Mouse (Mus musculus) spleen, postnatal 14 days (tissue): ENCODE measurements at regions not wholly inside any gene's neighbourhood (a gene's known extent, or its start where the extent isn't known, plus 50 kb on each side); places are given as distances from the start of the nearest gene placed in this dataset.

Experiments
- DNase-seq, 2 experiments: peaks; one replicate each; pipeline ENCODE4 v3.0.0; 2021 to 2022; ENCODE audit warnings: low spot score in 2 of 2

DNA sequence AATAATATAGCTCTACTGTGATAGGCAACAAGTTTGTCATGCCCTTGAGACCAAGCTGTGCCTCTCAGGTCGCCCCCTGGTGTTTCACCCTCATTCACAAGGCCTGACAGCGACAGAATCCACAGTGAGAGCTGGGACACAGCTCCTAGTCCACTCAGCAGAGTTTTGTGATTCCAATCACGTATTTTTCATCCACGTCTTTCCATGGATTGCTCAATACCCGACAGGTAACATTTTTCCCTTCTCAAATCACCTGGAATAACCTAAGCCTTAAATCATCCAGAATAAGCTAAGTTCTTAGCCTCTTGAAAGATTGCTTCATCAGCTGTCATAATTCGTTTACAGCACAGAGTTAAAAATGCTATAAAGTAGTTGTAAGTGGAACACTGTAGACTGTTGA lies 211.3 kb downstream of the Ccdc91 start:
- no peak for DNase-seq

DNA sequence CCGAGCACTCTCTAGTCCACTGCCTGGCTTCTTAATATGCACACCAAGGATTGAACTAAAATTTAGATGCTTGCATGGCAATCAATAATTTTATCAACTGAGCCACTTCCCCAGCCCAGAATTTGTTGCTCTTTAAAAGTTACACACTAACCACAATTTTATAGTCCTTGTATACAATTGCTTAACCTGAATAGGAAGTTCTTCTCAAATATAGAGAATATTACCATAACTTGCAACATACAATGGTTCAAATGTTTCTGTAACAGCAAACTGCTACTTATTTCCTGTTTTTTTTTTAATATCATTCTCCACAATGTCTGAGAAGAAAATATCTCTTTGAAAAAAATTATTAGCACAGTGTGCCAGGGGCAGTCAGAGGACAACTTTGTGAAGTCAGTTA lies 222.6 kb downstream of the Ccdc91 start:
- DNase-seq, result no peak

DNA sequence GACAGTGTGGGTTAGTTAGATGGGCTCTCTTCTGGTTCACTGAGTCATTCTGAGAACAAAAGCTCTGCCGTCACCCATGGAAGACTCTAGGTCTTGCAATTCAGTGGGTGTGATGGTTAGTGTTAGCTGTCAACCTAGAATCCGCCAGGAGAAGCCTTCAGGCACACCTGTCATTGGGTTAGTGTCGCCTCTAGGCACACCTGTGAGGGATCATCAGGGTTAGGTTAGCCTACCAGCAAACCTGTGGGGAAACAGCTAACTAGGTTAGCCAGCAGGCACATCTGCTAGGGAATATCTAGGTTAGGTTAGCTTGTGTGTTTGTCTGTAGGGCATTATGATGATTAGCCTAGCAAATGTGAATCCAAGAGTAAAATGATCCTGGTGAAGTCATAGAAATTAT lies 223.8 kb downstream of the Ccdc91 start:
- DNase-seq, result no peak

DNA sequence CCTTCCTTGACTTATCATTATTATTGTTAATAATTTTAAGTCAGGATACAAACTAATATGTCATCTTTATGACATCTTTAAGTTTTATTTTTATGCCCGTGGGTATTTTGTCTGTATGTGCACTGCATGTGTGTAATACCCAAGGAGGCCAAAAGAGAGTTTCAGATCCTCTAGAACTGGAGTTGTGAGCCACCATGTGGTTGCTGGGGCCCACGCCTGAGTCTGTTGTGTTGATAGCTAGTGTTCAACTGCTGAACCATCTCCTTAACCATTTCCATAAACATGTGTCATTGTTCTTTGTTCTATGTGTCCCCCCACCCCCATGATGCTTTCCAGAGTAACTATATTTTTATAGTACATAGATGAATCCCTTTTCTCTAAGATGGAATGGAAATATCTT lies 225.0 kb downstream of the Ccdc91 start:
- no peak for DNase-seq

DNA sequence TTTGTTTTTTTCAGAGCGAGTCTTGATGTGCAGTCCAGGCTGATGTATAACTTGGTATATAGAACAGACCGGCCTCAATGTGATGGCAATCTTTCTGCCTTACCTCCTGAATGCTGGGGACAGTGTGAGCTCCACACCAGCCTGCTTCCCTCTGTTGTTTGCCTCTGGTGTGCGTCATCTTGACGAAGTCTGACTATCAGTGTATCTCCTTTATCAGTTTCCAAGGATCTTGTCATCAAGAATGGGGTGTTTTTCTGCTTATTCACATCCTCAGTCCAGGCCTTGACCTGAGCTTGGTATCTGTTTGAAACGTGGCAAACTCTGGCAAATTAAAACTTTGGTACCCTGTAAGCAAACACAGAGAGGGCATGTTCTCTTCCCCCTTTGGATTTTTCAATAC lies 226.3 kb downstream of the Ccdc91 start:
- no peak for DNase-seq

DNA sequence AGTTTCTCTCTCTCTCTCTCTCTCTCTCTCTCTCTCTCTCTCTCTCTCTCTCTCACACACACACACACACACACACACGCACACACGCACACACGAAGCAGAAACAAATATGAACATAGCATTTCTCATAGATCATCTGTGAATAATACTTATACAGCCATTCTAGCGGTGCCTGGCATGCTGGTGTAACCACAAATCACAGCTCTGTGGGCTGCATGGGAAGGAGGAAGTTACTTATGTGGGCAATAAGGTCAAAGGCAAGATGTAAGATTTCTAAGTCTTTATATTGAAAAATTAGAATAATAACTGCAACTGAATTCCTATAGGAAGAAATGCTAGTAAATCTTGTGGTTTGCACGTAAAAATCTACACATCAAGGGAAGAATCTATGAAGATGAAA lies 228.7 kb downstream of the Ccdc91 start:
- no peak for DNase-seq

DNA sequence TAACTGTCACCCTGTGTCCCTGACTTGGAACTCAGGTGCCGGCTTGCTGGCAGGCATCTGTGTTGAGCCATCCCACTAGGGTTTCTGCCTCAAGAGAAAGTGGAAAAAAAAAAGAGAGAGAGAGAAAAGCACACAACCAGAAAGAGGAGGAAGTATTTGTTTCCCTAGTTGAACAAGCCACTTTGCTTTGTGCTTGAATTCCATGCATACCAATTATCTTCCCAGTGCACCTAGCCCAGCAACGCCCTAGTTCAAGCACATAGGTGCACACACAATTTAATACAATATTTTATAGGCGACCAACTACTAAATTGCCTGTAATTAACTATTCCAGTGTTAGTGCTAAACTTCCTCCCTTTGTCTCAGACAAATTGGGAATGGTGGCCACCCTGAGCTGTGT lies 230.3 kb downstream of the Ccdc91 start:
- no peak for DNase-seq

DNA sequence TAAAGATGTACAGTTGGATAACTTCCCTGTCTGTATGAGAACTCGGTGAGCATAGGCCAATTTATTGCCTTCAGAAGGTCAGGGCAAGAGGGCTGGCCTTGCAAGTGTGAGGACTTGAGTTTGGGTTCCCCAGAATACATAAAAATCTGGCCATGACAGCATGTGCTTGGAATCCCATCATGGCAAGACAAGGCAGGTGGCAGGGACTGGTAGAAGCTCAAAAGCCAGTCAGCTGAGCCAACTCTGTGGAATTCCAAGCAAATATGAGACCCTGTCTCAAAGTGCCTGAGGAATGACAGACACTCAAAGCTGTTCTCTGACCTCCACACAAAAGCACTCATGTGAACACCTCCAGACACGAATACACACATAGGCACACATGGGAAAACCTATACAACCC lies 231.1 kb downstream of the Ccdc91 start:
- no peak for DNase-seq

DNA sequence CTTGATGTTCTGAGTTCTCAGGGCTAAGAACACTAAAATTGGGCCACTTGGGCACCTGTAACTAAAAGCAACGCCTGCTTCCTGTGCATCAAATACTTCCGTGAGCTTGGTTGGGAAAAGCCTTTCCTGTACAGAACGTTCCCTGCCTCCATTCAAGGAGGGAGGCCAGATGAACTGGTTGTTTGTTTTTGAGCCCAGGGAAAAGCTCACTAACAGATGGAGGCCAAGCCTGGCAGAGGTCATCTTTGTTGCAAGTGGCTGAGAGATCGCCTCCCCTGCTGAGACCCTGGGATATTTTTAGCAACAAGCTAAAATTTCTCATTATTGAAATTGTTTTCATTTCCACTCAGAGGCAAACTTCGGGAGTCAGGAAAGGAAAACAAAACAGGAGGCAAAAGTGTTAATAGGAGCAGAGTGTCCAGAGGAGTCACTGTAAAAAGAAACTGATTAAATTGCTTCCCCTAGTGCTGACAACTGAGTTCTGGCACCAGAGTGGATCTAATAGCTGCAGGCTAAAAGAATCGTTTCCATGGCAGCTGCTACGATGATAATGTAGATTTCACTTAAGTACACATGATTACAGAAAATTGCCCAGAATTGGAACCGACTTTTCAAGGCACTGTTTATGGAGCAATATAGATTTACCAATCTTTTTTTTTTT lies 242.6 kb downstream of the Ccdc91 start:
- DNase-seq, result no peak

DNA sequence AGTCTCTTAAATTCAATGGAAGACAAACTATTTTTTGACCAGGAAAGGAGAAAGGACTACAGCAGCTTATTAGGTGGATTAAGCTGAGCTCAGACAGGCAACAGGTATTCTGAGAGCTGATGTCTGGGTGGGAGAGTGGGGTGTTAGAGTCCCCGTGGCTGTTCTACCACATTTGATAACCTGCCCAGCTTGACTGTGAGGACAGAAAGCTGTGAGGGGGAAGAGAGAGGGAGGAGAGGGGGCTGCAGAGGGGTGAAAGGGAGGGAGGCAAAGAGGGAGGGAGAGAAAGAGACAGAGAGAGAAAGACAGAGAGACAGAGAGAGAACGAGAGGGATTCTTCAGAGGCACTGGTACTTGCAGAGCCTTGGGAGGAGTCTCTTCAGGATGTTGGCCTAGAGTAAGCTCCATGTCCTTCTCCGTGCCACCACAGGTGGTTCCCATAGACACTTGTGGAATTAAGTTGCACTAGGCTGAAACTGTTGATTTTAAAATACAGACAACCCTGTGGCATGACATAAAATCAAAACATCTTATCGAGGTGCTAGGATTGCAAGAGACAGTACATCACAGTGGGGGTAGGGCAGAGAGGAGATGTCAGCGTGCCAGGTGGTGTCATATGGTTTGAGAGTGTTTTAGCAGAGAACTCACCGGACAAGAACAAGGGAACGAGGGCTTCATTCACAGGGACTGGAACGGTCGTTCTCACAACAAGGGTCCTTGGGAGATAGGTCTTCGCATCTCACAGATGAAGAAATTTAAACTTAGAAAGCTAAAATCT lies 243.3 kb downstream of the Ccdc91 start:
- DNase-seq, result no peak

DNA sequence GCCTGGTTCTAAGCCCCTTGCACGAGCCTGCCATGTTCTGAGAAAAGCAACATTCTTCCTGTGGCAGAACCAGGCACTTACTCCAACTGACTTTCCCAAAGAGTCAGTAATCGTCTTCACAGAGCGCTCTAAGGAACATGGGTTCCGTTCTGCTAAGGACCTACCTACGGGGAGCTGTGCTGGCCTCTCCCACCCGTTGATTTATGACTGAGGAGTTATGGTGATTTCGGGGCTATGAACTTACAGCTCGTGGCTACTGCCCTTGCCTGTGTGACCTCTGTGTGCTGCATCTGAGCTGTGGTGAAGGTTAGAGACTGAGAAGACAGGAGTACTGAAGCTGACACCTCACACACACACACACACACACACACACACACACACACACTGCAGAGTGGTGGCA lies 243.9 kb downstream of the Ccdc91 start:
- no peak for DNase-seq

DNA sequence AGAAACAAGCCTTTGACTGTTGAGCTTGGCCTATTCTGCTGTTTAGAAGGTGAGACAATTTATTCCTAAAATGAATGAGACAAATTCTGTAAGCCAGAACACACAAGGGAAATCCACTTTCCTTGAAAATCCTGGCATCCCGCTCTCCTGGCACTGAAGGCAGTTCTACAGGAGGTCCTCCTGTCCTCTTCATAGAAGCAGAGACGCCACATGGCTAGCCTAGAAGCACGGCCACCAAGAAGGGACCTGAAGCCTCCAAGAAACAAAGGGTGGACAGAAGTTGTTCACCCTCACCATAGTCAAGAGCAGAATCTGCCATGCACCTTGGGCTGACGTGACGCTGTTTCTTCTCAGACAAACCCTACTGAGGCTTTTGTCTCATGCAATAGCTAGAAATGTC lies 247.7 kb downstream of the Ccdc91 start:
- no peak for DNase-seq

DNA sequence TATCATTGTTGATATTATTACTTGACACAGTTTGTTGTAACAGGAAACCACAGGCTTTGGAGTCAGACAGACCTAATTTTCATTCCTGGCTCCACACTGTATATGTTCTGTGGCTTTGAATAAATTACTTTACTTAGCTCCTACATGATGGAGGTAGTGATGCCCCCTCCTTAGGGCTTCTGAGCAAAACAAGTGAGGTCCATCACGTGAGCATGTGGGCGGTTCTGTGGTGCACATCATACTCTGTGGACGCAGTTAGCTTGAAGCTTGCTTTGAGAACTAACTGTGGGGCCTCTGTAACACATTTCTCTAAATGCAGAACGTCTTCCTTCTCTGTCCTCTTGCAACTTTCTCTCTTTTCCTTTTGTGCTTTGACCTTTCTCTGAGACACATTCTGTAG lies 251.4 kb downstream of the Ccdc91 start:
- no peak for DNase-seq

DNA sequence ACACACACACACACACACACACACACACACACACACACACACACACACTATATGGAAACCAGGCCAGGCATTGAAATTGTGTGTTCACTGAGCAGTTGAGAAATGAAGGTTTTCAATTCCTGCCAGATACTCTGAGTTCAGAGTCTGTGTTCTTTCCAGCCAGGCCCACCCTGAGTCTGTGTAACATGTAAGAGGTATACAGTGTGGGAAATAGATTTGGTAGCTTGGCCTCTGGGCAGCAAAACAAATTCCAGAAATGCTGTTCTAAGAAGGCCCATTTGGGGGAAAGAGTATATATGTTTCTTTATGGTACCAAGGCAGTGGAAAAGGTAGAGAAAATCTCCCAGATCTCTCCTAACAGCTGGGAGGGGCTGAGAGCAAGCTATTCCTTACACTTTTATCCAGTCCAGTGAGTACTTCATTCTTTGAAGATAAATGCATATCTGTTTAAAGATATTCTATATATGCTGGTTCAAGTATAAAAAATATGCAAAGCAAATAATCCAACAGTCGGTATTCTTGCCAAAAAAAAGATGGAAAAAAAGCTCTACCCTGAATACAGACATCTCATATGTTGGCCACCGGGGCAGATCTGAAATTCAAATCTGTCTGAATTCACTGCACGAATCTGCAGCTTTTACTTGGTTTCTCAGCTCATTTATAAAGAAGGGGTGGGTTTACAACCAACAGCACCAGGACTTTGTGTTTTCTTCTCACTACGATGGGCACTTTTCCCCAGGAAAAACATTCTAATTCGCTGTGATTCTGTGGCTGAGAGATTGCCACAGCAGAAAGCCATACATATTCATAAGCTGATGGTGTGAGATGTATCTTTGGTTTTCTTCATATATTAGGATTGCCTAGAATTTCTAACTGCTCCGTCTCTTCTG lies 252.3 kb downstream of the Ccdc91 start:
- no peak for DNase-seq

DNA sequence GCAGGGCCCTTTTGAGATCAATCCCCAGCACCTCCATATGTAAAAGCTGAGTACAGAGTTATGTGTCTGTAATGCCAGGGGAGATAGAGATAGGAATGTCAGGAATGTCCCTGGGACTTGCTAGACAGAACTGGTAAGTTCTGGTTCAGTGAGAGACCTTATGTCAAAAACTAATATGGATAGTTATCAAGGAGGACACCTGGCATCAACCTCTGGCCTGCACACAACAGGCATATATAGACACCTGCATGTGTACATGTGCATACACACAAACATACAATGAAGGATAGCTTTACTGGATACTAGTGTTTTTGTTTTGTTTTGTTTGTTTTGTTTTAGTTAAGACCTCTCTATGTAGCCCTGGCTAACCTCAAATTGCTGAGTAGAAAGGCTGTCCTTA lies 254.1 kb downstream of the Ccdc91 start:
- DNase-seq, result no peak

DNA sequence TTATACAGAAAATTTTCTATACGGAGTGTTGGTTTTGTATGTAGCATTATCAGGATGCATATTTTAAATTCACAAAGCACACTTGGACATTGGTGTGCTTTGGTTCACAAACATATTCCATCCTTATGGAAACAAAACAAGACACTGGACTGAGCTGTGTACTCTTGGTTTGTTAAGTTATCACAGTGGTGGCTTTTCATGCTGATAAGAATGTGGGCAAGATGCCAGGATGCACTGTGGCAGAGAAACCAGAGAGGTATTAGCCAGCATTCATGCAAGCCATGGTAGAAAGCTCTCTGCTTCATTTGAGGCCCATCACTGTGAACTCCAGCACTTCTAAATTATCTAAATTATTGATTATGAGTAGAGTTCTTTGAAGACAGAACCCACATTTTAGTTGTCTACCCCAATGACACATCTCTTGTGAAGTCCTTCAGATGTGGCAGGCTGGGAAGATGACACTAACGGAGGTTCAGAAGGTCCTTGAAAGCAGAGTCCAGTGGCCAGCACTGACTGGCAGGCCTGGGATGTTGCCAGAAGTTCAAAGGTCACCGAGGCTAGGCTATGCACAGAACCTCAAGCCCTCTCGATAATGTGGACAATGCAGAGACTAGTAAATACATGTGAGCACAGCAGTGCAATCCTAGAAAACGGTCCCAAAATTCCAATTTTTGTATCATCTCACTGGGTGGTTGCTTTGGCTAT lies 263.1 kb downstream of the Ccdc91 start:
- DNase-seq, result no peak

DNA sequence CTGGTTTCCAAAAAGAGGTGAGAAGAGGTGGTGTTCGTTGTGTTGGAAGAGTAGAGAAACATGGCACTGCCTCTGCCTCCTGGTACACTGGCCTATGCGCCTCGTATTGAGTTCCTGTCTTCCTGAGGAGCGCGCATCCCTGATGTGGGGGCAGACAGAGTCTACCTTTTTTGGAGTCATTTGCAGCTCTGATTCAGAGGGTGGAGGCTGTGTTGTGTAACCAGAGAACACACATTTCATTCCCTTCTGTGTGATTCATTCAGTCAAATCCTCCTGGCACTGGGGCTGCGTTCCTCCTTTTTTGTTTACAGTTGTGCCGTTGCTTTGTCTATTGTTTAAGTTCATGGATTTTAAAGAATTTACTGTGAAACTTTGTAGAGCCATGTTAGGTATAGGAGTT lies 265.8 kb downstream of the Ccdc91 start:
- DNase-seq, result no peak

DNA sequence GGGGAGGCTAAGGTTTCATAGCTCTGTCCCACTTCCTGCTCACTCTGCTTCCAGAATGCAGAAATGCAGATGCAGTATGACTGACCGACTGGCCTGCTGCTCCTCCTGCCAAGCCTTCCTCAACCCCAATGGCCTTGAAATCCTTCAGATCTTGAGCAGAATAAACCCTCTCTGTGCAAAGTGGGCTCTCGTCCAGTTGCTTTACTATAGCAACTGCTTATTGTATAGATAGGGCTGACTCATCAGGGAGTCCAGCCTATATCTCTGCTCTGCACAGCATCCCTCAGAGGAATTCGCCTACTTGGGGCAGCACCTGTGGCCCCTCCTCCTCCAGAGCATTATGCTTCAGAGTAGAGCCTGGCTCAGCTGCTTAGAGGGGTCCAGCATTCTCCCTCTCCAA lies 268.5 kb downstream of the Ccdc91 start:
- no peak for DNase-seq

DNA sequence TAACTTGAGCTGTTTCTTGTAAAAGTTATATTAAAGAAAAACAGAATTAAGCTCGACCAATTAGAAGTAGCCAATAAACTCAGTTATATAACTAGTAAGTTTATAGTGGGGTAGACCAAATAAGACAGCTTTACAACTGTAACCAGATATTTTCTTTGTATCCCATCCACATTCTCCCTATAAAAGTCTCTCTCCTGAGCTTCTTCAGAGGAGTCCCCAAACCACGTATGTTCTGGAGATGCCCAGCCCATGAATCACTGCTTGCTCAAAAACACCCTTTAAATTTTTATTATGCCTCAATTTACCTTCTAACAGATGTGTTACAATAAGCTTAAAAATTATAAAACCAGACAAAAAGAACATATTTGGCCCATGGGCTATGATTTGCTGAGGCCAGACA lies 270.1 kb downstream of the Ccdc91 start:
- no peak for DNase-seq

DNA sequence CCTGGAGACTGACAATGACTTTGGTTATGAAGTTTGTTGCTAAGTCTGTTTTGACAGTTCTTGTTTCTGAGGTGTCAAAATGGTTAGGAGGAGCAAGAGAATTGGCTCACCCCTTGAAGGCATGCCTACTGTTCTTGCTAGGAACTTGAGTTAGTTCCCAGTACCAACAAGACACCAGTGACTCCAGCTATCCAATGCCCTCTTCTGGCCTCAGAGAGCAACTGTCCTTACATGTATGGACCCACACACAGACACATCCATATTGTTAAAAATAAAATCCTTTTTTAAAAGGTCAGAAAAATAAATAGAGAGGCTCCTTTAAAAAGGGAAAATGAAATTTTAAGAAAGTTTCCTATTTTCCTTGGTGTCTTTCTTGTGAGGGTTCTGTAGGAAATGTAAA lies 272.3 kb downstream of the Ccdc91 start:
- DNase-seq, result no peak

DNA sequence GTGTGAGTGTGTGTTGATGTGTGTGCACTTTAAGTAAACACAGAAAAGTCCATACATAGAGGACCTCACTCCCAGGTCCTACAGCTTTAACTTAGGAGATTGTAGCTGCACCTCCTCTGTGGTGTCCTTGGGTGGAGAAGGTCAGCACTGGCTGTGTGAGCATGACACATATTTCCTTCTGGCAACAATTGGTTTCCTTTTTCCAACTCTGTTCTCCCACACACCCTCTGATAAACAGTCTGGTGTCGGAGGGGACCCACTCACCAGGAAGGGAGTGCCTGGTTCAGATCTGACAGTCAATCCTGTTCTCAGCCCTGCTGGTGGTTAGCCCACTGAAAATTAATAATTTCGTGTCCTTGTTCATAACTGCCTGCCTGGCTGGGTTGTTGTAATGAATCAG lies 276.7 kb downstream of the Ccdc91 start:
- no peak for DNase-seq

DNA sequence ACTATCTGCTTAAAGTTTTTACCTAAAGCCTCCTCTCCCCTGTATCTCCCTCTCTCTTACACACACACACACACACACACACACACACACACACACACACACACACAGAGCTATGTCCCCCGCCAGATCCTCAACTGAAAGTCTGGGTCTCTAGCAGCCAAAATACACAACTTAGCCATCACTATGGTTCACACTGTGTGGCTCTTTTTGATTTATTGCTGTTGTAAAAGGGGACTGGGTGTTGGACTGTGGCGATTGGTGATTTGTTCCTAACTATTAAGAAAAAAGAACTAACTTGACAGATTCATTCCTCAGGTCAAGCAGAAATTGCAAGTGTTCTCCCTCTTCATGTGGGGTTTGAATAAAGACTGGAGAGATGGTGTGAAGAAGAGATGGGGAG lies 278.2 kb downstream of the Ccdc91 start:
- no peak for DNase-seq
